Mouse (Mus musculus): ENCODE results near the gene Cd209a.
"Not testable (repeated sequence)": the region's sequence is repeated elsewhere in the genome, so short reads cannot be mapped to it uniquely, and the experiment has no call there.

DNA sequence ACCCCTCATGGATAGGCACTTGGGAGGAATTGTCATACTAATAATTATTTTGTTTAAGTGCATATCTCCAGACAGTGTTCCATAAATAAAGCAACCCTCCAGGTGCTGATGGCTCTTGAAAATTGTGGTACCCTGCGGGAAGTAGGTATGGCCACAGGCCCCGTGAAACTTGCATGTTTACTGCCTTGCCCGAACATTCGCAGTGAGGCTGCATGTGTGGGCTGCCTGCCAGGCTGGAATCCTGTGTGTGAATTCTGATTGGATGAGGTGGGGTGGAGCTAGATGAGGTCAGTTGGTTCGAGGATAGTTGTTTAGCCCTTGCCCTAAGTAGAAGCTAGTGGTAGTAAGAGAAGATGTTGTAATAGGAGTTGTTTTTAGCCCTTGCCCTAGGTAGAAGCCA, 19.9 kb upstream of the Cd209a start:
- not testable (repeated sequence) for TF ChIP-seq CTCF (IDR thresholded peaks at IDR 0.05; ENCODE audit: control insufficient read depth, insufficient read depth, insufficient replicate concordance, low read depth, low read length); POLR2A (IDR thresholded peaks at IDR 0.05; ENCODE audit: control insufficient read depth, low read depth, low read length)
